Mouse (Mus musculus) kidney, postnatal 36 days (tissue): ENCODE data around the gene Cybc1.

Experiments used
- DNase-seq, 2 experiments: peaks; one replicate each; pipeline ENCODE4 v3.0.0; 2021 to 2022; ENCODE audit warnings: mixed read lengths in 2 of 2

Cybc1 gene

DNA sequence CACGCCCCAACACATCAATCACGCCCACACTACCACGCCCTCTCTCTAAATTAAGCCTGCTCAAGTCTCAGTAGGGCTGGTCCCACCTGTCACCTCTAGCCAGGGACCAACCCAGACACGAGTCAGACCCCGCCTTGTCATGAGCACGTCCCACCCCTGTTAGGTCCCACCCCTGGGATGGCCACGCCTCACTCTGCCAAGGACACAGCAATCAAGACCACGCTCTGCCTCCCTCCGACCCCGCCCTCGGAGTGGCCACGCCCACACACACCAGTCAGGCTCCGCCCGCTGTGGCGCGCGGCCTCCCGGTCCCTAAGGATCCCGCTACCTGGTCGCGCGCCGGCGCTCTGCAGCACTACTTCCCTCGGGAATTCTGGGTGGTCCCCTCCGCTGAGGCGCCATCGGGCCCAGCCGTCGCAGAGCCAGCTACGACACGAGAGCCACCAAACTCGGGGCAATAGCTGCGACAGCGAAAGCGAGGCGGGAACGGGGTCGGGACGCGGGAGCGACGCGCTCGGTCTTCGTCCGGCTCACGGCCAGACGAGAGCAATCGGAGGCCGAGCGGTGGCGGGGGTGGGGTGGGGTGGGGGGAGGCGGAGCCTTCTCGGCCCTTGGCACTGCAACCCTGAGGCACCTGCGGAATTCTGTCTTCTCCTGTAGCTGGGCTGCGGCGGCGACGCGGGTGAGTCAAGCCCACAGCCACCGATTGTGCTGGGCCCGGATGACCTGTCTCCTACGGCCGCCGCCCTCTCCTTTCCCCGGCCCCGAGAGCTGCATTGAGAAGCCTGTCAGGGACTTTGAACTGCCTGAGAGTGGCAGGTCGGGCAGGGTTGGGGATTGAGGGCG, 24.7 kb downstream of the Cybc1 start, which contains the start of the genes Hexdc and Ogfod3:
Gene Hexdc (plus strand): TSS at position 273 of the 846 bp plus-strand sequence.
Gene Ogfod3 (minus strand): TSS at position 551 of the 846 bp plus-strand sequence.
- peak; percentile 97 to 99 for DNase-seq

DNA sequence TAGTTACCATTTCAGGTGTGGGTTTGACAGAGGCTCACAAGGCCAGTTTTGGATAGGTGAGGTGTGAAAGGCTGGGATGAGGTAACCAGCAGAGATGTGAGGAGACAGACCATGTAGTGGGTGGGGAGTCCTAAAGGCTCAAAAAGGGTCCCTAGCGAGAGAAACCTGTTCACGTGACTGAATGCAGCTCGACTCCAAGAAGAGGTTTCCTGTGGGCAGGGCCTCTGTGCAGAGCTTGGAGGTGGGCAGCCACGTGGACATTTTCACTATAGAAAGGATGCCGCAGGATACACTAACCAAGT, 25.3 kb downstream of the Cybc1 start:
- DNase-seq: no peak

DNA sequence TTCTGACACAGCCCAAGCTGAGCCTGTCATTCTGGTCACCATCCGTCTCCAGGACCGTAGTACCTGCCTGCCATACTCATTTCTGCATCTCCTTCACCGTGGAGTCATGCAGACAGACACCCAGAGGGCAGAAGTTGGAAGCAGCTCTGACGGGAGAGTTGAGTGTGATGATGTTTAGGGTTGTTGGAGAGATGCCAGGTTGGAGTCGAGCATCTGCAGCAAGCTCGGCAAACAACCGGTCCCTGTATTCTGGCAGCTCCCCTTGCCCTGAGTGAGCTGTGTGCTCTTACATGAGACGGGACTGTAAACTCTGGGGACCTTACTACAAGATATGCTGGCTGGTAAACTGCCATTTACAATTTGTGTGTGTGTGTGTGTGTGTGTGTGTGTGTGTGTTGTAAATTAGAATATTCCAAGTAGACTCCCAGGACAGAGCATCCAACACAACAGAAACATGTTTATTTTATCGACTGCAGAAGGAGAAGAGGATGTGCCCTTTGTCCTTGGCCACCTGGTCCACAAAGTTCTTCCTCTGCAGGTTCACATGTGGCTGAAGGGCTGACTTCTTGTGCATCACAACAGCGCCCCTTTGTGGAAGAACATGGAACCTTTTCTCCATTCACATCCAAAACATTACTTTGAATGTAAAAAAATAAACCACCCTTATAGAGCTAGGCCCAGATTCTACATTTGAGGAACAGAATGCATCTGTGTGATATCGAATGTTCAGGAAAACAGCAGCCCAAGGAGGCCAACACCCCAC, 27.5 kb downstream of the Cybc1 start:
- DNase-seq: peak; percentile 69 to 78

DNA sequence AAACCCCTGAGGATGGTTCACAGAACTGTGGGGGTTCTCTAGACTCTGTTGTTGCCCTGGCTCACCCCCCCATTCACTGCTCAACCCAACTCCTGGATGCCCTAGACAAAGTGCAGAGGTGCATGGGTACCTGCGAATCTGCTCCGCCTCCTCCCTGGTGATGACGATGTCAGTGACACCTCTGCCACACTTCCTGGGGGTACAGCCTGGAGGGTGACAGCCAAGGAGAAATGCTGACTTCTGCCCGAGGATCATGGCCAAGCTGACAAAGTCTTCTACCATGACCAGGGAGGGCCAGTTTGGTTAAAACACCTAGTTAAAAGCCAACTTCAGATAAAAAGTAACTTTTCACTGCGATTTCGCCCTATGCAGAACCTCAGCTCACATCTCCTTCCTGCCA, 28.3 kb downstream of the Cybc1 start:
- DNase-seq: peak; percentile 55 to 75

DNA sequence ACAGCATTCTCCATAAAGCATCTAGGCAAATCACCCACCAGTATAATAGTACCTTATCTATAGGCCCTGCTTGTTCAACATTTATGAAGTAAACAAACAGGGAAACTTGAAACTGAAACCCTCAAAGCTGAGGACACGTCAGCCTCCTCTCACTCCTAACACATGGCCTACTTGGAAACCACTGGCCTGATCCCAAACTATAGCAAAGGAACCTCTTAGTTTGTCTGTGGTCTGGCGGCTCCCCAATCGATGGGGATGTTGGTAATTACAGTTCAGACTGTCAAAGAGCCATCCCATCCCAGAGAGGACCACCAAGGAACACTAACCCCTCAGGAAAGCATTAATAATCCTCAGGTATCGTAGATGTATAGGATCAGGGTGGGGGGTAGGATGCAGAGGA, 29.3 kb downstream of the Cybc1 start:
- DNase-seq: no peak

DNA sequence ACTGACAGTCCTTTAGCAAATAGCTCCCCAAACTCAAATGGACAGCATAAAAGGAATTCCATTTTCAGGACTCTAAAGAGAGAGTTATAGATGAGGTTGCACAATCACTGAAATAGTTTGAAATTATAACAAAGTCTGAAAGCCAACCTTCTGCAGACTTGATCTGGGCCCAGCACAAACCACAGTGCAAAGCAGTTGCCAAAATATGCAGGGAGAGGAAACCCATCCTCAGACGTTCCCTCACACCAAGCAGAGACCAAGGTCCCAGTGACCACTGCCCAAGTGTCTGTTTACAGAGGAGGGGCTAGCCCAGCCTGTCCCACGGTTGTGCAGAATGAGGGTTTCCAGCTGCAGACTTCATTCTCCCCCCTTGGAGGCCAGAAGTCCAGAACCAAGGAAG, 30.5 kb downstream of the Cybc1 start:
- DNase-seq: no peak

DNA sequence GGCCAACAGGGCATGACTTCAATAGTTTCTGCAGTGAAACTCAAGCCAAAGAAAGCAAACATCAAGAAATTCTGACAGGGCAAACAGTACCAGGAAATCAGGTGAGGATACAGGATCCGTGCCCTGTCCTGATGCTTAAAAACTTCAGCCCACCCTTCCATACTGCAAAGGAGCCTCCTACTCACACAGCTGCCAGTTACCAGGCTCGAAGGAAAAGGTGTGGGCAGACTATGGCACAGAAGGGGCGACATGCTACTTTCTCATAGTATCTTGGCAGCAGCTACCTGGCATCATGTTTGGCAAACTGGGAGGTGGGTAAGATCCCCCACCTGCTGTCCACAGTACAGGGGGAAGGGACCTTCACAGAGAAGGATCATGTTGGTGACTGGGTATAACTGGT, 35.7 kb downstream of the Cybc1 start:
- DNase-seq: no peak

DNA sequence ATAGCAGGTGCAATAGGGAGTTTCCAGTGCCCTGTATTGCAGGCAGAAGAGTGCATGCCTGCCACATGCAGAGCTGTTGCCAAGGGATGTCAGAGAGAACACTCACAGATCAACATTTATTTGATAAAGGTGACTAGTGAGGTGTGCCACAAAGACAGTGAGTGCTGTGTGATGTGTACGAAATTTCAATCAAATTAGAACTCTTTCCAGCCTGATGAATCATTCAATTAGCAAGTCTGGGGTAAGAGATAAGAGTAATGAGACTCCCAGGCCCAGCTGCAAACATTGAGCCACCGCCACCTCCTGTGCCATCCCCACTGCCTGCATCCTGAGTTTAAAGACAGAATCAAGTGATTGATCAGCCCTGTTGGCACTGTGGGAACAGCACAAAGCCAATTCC, 36.4 kb downstream of the Cybc1 start:
- no peak for DNase-seq

DNA sequence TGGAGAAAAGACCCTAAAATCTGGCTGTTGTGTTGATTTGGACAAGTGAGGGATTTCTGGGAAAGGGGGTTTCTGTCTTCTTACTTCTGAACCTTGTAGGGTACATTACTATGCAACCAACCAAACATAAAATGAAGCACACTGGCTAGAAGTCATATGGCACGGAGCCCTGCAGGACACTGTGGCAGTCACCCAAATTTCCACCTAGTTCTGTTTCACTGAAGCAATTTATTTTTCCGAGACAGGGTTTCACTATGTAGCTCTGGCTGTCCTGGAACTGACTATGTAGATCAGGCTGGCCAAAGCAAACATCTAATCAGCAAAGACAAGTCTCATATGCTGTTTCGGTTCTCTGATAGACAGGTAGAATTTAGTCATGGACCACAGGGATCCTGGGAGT, 39.4 kb downstream of the Cybc1 start:
- peak; percentile 47 to 71 for DNase-seq

DNA sequence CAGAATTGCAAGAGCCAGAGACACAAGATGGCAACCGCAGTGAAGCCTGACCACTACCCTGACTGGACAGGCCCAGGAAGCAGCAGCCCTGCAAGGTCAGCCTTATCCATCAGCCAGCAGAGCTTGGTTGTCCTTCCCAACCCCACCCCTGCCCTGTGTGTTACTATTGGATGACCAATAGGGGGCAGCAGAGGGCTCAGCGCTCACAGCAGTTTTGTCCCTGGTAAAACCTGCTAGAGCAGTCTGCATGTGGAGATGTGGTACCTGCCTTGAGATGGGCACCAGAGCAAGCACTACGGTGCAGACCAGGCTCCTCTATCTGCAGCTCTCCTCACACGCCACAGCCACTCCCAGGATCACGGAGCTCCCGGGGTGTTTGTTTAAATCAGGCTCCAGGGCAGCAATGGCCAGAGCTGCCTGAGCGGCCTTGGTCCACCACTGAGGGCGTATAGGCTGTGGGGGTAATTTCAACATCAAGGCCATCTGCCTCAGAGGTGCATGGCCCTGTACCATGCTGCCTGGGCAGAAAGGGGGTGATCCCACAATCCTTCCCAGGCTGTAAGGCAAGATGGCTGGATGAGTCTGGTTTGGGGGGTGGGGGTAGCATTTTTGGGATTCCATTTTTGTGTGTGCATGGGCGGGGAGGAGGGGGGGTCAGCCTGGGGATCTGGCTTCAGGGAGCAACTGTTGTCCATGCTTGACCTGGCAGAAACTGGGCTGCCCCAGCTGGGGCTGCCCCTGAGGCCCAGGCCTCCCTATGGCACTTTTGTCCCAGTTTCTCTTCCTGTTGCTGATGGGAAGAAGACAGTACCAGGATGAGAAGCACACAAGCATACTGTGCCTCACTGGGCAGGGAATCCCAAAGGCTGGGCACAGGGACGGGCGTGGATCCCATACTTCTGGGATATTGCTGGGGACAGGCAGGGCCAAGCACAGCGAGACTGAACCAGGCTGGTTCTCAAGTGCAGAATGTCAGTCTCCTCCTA, 52.5 kb downstream of the Cybc1 start:
- DNase-seq: peak; percentile 39 to 76

DNA sequence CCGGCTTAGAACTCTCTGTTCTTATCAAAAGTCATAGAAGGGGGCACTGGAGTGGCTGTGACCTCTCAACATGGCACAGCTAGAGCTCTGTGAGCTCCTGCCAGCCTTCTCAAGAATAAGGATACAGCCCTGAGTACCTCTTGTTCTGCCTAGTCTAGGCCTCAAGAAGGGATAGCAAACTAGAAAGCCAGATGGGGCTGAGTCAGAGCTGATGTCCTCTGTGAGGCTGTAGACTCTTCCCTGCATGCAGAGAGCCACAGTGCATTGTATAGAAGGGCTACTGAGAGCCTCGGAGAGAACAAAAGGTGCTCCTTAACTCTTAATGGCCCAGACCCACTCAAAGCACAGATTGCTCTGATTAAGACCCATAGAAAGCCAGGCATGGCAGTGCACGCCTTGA, 54.9 kb downstream of the Cybc1 start:
- DNase-seq: no peak

DNA sequence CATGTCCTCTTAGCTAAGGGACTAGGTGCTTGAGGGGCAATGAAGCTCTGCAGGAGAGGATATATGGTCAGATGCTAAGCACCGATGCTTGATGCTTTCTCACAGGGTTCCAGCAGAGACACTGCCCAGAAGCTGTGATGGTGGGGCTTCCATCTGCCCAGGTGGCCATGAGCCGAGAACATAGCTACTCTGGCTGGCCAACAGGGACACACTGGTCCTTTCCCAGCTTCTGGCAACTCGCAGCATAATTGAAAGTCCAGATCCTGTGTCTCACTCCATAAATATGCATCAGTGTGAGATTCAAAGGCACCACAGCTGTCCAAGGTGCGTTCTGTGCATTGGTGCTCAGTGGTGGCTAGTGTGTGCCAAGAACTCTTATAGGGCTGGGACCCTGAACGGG, 55.9 kb downstream of the Cybc1 start:
- no peak for DNase-seq
